Mouse (Mus musculus): Measurements from ENCODE around the gene Dicer1.

GRCm38 (mm10) chr12:104751331-104751813 is 380 bp downstream of the Dicer1 start:
- TF ChIP-seq POLR2A (IDR thresholded peaks at IDR 0.05; ENCODE audit: extremely low read depth, insufficient read depth, low read length) (no peak), CTCF (IDR thresholded peaks at IDR 0.05; ENCODE audit: extremely low read depth, insufficient read depth, low read length) (no peak)

Data from cortical plate, adult 2 months (tissue).